Comparison of ENCODE assay signal across 8 mouse cellular contexts in the genomic region with DNA sequence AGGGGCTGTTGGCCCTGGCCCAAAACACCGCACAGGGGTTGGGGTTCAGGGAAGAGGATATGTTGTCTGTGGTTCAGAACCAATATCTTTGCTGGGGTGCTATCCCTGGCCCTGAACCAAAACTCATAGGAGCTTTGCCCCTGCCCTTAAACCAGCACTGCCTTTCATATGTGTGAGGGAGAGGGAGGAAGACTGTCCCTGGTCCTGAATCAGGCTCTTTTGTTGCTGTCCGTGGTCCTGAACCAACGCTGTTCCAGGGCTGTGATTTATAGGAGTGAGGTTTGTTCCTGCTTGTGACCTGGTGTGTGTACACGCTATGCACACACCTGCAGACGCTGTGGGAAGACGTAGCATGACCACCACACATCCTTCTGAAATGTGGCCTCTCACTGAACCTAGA.
DNase-seq lines count a peak whose midpoint lies in the region; ATAC-seq and TF ChIP-seq lines count a peak whose summit lies in the region.
"Had no signal": no experiment of that assay in that cellular context is flagged by ENCODE, and none has a peak within 500 bp of the region (broad histone marks: within the 10 kb centered on the region; RNA-seq: fewer than 3 reads in every experiment).

No protein-coding gene starts in this region.

- ATAC-seq in lung, postnatal 0 days: peak; percentile 83

- H3K27me3 ChIP-seq in lung, postnatal 0 days (replicated peaks; ENCODE audit: insufficient read depth, low read length): no peaks in the 10 kb centered on the region
- H3K27me3 ChIP-seq: embryonic facial prominence, embryonic 13.5 days had no signal

- peak; percentile 58 for DNase-seq in ES-E14 (ENCODE audit: low read depth, low spot score)
- DNase-seq in WW6 (ENCODE audit: low read depth, low spot score): peak; percentile 49
- DNase-seq in gastrocnemius, adult 18-20 months (ENCODE audit: low spot score): peak; percentile 17
- peak; percentile 53 for DNase-seq in kidney, adult 18-20 months
- peak; percentile 63 for DNase-seq in lung, postnatal 0 days (ENCODE audit: low spot score)
- peak; percentile 35 for DNase-seq in yolk sac, embryonic 10.5 days (ENCODE audit: low spot score)
- no peak for DNase-seq in layer of hippocampus, adult 9-10 months (ENCODE audit: low spot score)

- no peak overlapping the region for H3K4me3 ChIP-seq in ES-E14 (ENCODE audit: insufficient read depth in 1 of 2, low read depth in 1 of 2, low read length in 2 of 2, poor library complexity in 1 of 2, severe bottlenecking in 1 of 2)
- no peak overlapping the region for H3K4me3 ChIP-seq in lung, postnatal 0 days (ENCODE audit: low read depth, low read length)
- H3K4me3 ChIP-seq: embryonic facial prominence, embryonic 13.5 days had no signal

- H3K4me1 ChIP-seq in ES-E14 (ENCODE audit: control insufficient read depth in 2 of 2, insufficient read depth in 2 of 2, low read length in 2 of 2, poor library complexity in 1 of 2): no peaks in the 10 kb centered on the region
- H3K4me1 ChIP-seq in lung, postnatal 0 days (ENCODE audit: insufficient read depth, low read depth, low read length): no peaks in the 10 kb centered on the region
- H3K4me1 ChIP-seq: embryonic facial prominence, embryonic 13.5 days had no signal

- no peaks in the 10 kb centered on the region for H3K9me3 ChIP-seq in ES-E14 (ENCODE audit: control insufficient read depth, insufficient read depth, low read depth, low read length)
- H3K9me3 ChIP-seq in lung, postnatal 0 days (ENCODE audit: low read length): no peaks in the 10 kb centered on the region
- H3K9me3 ChIP-seq: embryonic facial prominence, embryonic 13.5 days had no signal

- TF ChIP-seq CTCF in lung, postnatal 0 days (IDR thresholded peaks at IDR 0.05): no peak

- TF ChIP-seq EP300 in lung, postnatal 0 days (IDR thresholded peaks at IDR 0.05): no peak

- in situ Hi-C loops in ES-E14 (cut with MboI; ENCODE audit: low sequenced_read_pairs in 2 of 2, unreplicated experiment in 2 of 2): no loop called here

- no peak overlapping the region for H3K27ac ChIP-seq in ES-E14 (ENCODE audit: insufficient read depth, low read depth, low read length, poor library complexity, severe bottlenecking)
- no peak overlapping the region for H3K27ac ChIP-seq in lung, postnatal 0 days (ENCODE audit: low read length)
- H3K27ac ChIP-seq: embryonic facial prominence, embryonic 13.5 days had no signal

- WGBS in lung, postnatal 0 days: 31% methylated on average over 6 of the region's 6 CpGs

- no peaks in the 10 kb centered on the region for H3K36me3 ChIP-seq in ES-E14 (ENCODE audit: control insufficient read depth, insufficient read depth, low read length, poor library complexity, severe bottlenecking)
- H3K36me3 ChIP-seq in lung, postnatal 0 days (ENCODE audit: insufficient read depth, low read length): no peaks in the 10 kb centered on the region
- H3K36me3 ChIP-seq: embryonic facial prominence, embryonic 13.5 days had no signal

- H3K9ac ChIP-seq in ES-E14 (ENCODE audit: insufficient read depth, low read depth, low read length, poor library complexity, severe bottlenecking): no peak overlapping the region
- no peak overlapping the region for H3K9ac ChIP-seq in lung, postnatal 0 days (replicated peaks; ENCODE audit: low read depth)
- H3K9ac ChIP-seq: embryonic facial prominence, embryonic 13.5 days had no signal

- H3K4me2 ChIP-seq in lung, postnatal 0 days (replicated peaks; ENCODE audit: low read depth, low read length): no peak overlapping the region
- H3K4me2 ChIP-seq: embryonic facial prominence, embryonic 13.5 days had no signal

TF ChIP-seq in ES-E14, 5 proteins besides CTCF, POLR2A, EP300 and RAD21:
- TF ChIP-seq ZNF384 (IDR thresholded peaks at IDR 0.05; ENCODE audit: low read depth, low read length) (no peak), HCFC1 (IDR thresholded peaks at IDR 0.05; ENCODE audit: borderline replicate concordance, insufficient read depth, low read length) (no peak), CHD2 (IDR thresholded peaks at IDR 0.05; ENCODE audit: low read depth, low read length) (no peak), ZC3H11A (IDR thresholded peaks at IDR 0.05; ENCODE audit: borderline replicate concordance, low read depth, low read length) (no peak)
